Mouse (Mus musculus) C2C12 (cell line): ENCODE measurements around the gene Mesp2.

Experiments
- CTCF ChIP-seq: IDR thresholded peaks from one replicate; pipeline ENCODE4 v1.5.1; 2011; ENCODE audit not compliant: control insufficient read depth, insufficient read depth, insufficient read length
- FOSL1 ChIP-seq: IDR thresholded peaks from one replicate; pipeline ENCODE4 v1.8.0; 2011; ENCODE audit warnings: mild to moderate bottlenecking, low read length; ENCODE audit not compliant: poor library complexity, insufficient read depth, severe bottlenecking
- MAX ChIP-seq: IDR thresholded peaks from one replicate; pipeline ENCODE4 v1.6.1; 2011; ENCODE audit warnings: mild to moderate bottlenecking, control low read depth
- MYOG ChIP-seq: IDR thresholded peaks from one replicate; pipeline ENCODE4 v1.6.1; 2011; ENCODE audit not compliant: control insufficient read depth, insufficient read length; ENCODE audit errors: extremely low read depth
- USF1 ChIP-seq: IDR thresholded peaks from one replicate; pipeline ENCODE4 v1.6.1; 2011; ENCODE audit warnings: low read depth, mild to moderate bottlenecking, control low read depth, moderate library complexity

DNA sequence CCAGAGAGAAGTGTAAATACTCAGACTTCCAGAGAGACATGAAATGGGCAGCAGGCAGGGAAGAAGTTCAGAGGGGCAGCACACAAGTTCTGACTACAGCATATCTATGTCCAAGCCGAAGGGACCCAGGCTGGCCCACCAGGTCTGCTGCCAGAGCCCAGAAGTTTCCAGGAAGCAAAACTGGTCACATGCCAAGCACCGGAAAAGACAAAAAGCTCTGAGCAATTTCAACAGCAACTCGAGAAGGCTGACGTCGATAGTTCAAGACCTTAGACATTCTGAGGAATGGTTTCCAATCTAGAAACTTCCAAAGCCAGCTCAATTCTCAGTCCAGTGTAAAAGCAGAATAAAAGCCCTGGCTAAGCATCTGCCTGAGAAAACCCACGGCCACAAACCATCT, 21.1 kb downstream of the Mesp2 start:
- TF ChIP-seq MAX (no peak), CTCF (no peak), USF1 (no peak), FOSL1 (no peak), MYOG (no peak)
